ENCODE assay signal across 8 mouse cellular contexts in genomic region chr7:99380491-99381213, GRCm38 (mm10). TPM values are rescaled to one million over a fixed set of nuclear protein-coding genes. Genes with fewer than 3 reads are reported as not detected.
DNase-seq lines count a peak whose midpoint lies in the region; ATAC-seq and TF ChIP-seq lines count a peak whose summit lies in the region.

No protein-coding gene starts in this region.

- H3K4me2 ChIP-seq in midbrain, postnatal 0 days (ENCODE audit: low read depth, low read length, poor library complexity, severe bottlenecking): peak overlapping the region; percentile 88

- peak overlapping the region; percentile 79 for H3ac ChIP-seq in C2C12 (ENCODE audit: control insufficient read depth, insufficient read length, low read depth)

- no peak for TF ChIP-seq POLR2A in cerebellum, adult 2 months (IDR thresholded peaks at IDR 0.05; ENCODE audit: borderline replicate concordance, insufficient read depth, low read length)

- peaks cover 3% of the 10 kb centered on the region for H3K79me3 ChIP-seq in C2C12 (ENCODE audit: low read depth)

- ATAC-seq in midbrain, postnatal 0 days (ENCODE audit: low FRiP score): peak; percentile 67

- WGBS in cerebellum, adult 2 months: 1% methylated on average over 24 of the region's 24 CpGs
- WGBS in limb, embryonic 10.5 days: under 1% methylated on average over 24 of the region's 24 CpGs
- WGBS in midbrain, postnatal 0 days: under 1% methylated on average over 24 of the region's 24 CpGs

- peaks cover 29% of the 10 kb centered on the region for H3K4me1 ChIP-seq in cerebellum, adult 2 months (ENCODE audit: control insufficient read depth, insufficient read depth, low read length)
- peaks cover 54% of the 10 kb centered on the region for H3K4me1 ChIP-seq in limb, embryonic 10.5 days
- H3K4me1 ChIP-seq in midbrain, postnatal 0 days (ENCODE audit: insufficient read depth, low read length): peaks cover 20% of the 10 kb centered on the region; the same call in 1 of the 2 replicates

- no peaks in the 10 kb centered on the region for H3K27me3 ChIP-seq in C2C12 (ENCODE audit: control insufficient read depth, insufficient read depth, insufficient read length)
- H3K27me3 ChIP-seq in cerebellum, adult 2 months (ENCODE audit: control insufficient read depth, insufficient read depth, low read length): no peaks in the 10 kb centered on the region
- peaks cover 23% of the 10 kb centered on the region for H3K27me3 ChIP-seq in limb, embryonic 10.5 days (ENCODE audit: low read depth, poor library complexity, severe bottlenecking)
- H3K27me3 ChIP-seq in midbrain, postnatal 0 days (ENCODE audit: insufficient read depth, low read length): no peaks in the 10 kb centered on the region

- no peaks in the 10 kb centered on the region for H3K9me3 ChIP-seq in limb, embryonic 10.5 days (replicated peaks)
- no peaks in the 10 kb centered on the region for H3K9me3 ChIP-seq in midbrain, postnatal 0 days (ENCODE audit: low read length)

- H3K4me3 ChIP-seq in C2C12 (ENCODE audit: insufficient read depth, poor library complexity, severe bottlenecking): peak overlapping the region; percentile 28
- peak overlapping the region; percentile 83 for H3K4me3 ChIP-seq in cerebellum, adult 2 months (replicated peaks; ENCODE audit: insufficient read depth, low read depth, low read length)
- peak overlapping the region; percentile 69 for H3K4me3 ChIP-seq in limb, embryonic 10.5 days
- peak overlapping the region; percentile 45 for H3K4me3 ChIP-seq in midbrain, postnatal 0 days (ENCODE audit: low read depth, low read length)

- no peak for TF ChIP-seq CTCF in C2C12 (IDR thresholded peaks at IDR 0.05; ENCODE audit: control insufficient read depth, insufficient read depth, insufficient read length)
- TF ChIP-seq CTCF in cerebellum, adult 2 months (IDR thresholded peaks at IDR 0.05; ENCODE audit: borderline replicate concordance, insufficient read depth, low read depth, low read length): no peak
- TF ChIP-seq CTCF in midbrain, postnatal 0 days (IDR thresholded peaks at IDR 0.05): peak; percentile 82

- peak overlapping the region; percentile 70 for H3K9ac ChIP-seq in midbrain, postnatal 0 days (replicated peaks; ENCODE audit: low read length, poor library complexity, severe bottlenecking)

- DNase-seq in adrenal gland, postnatal 14 days: peak; percentile 44
- no peak for DNase-seq in adrenal gland, adult 8-10 months
- peak; percentile 42 to 47 for DNase-seq in cerebellum, adult 2 months
- peak; percentile 46 to 66 for DNase-seq in frontal cortex, adult 2 months (ENCODE audit: extremely low spot score in 1 of 2, low spot score in 1 of 2)
- peak; percentile 74 for DNase-seq in limb, embryonic 10.5 days (ENCODE audit: low spot score)
- DNase-seq in midbrain, postnatal 0 days (ENCODE audit: low spot score): peak; percentile 86
- DNase-seq in yolk sac, embryonic 10.5 days (ENCODE audit: low spot score): peak; percentile 44

- no peaks in the 10 kb centered on the region for H3K36me3 ChIP-seq in C2C12 (ENCODE audit: control insufficient read depth, insufficient read depth)
- H3K36me3 ChIP-seq in limb, embryonic 10.5 days: no peaks in the 10 kb centered on the region
- H3K36me3 ChIP-seq in midbrain, postnatal 0 days (ENCODE audit: insufficient read depth, low read length): no peaks in the 10 kb centered on the region

- H3K79me2 ChIP-seq in C2C12 (ENCODE audit: control insufficient read depth, insufficient read depth): peaks cover 27% of the 10 kb centered on the region

- peak overlapping the region; percentile 3; the same call in 1 of the 2 replicates for H3K27ac ChIP-seq in cerebellum, adult 2 months (ENCODE audit: insufficient read depth, low read length)
- H3K27ac ChIP-seq in limb, embryonic 10.5 days: peak overlapping the region; percentile 98
- H3K27ac ChIP-seq in midbrain, postnatal 0 days (ENCODE audit: low read depth, low read length): peak overlapping the region; percentile 97

TF ChIP-seq in C2C12, 6 proteins besides CTCF, POLR2A, EP300 and RAD21:
- TF ChIP-seq MYOG (IDR thresholded peaks at IDR 0.05; ENCODE audit: control insufficient read depth, extremely low read depth, insufficient read length) (no peak), CEBPB (IDR thresholded peaks at IDR 0.05; ENCODE audit: low read depth) (no peak), MAX (IDR thresholded peaks at IDR 0.05) (no peak)
TF ChIP-seq in C2C12: peak in this region for 0.

RNA-seq across cellular contexts. Expression of gene Gdpd5, which starts 0.6 kb away (rescaled TPM):
- 10.9 and 11.0 TPM in 2 replicates for total RNA-seq in adrenal gland, postnatal 14 days (2021)
- 10 to 100 TPM in 3 of 4 experiments, 1 to 10 TPM in 1; 9.2 to 16.4 (median 13.9) TPM for total RNA-seq in adrenal gland, adult 8-10 months (2022)
- 3.6 TPM for polyA plus RNA-seq in C2C12 (2012; fragmentation: generic; extraction: Trizol)
- 49.4 and 50.0 TPM in 2 replicates for polyA plus RNA-seq in cerebellum, adult 2 months (2012; rRNA removed)
- polyA plus RNA-seq in frontal cortex, adult 2 months (2012; rRNA removed): 54.1 and 66.2 TPM in 2 replicates
- 9.9 and 12.3 TPM in 2 replicates for polyA plus RNA-seq in limb, embryonic 10.5 days (2016; fragmentation: Nextera tagmentation; extraction: Ambion mirVana)
- total RNA-seq in midbrain, postnatal 0 days (2014; rRNA removed): 41.0 and 44.6 TPM in 2 replicates
- polyA plus RNA-seq in midbrain, postnatal 0 days (2015; fragmentation: Nextera tagmentation; extraction: Ambion mirVana): 25.9 and 26.0 TPM in 2 replicates

RNA-seq across cellular contexts. Expression of gene Serpinh1, which starts 27.6 kb away (rescaled TPM):
- total RNA-seq in adrenal gland, postnatal 14 days (2021): 291 and 364 TPM in 2 replicates
- total RNA-seq in adrenal gland, adult 8-10 months (2022): 100 to 1,000 TPM; 127 to 266 (median 171) TPM
- 1,202 TPM for polyA plus RNA-seq in C2C12 (2012; fragmentation: generic; extraction: Trizol)
- 24.9 and 25.4 TPM in 2 replicates for polyA plus RNA-seq in cerebellum, adult 2 months (2012; rRNA removed)
- polyA plus RNA-seq in frontal cortex, adult 2 months (2012; rRNA removed): 27.5 and 31.8 TPM in 2 replicates
- 1,171 and 1,177 TPM in 2 replicates for polyA plus RNA-seq in limb, embryonic 10.5 days (2016; fragmentation: Nextera tagmentation; extraction: Ambion mirVana)
- total RNA-seq in midbrain, postnatal 0 days (2014; rRNA removed): 151 and 160 TPM in 2 replicates
- polyA plus RNA-seq in midbrain, postnatal 0 days (2015; fragmentation: Nextera tagmentation; extraction: Ambion mirVana): 114 and 125 TPM in 2 replicates

Comparison
In these comparisons a context has a peak if more than half of its experiments do, and no peak if none do; other contexts are left out.
1. H3K4me3 ChIP-seq: peak in every context shown above with its lines; median percentile 83 in cerebellum, adult 2 months; 69 in limb, embryonic 10.5 days; 45 in midbrain, postnatal 0 days; 28 in C2C12.
2. H3K27ac ChIP-seq: peak in every context shown above with its lines; median percentile 98 in limb, embryonic 10.5 days; 97 in midbrain, postnatal 0 days; 3 in cerebellum, adult 2 months.